Mouse (Mus musculus) spleen, postnatal 36 days (tissue): ENCODE data around the gene Upk2.
"Not testable (repeated sequence)": the region's sequence is repeated elsewhere in the genome, so short reads cannot be mapped to it uniquely, and the experiment has no call there.

Experiments
- DNase-seq, 2 experiments: peaks; one replicate each; pipeline ENCODE4 v3.0.0; 2022; ENCODE audit warnings: low spot score in 2 of 2, mixed read lengths in 1 of 2

The Upk2 gene

GRCm38 (mm10) chr9:44468224-44468623, 13.4 kb upstream of the Upk2 start:
- DNase-seq = no peak

- peak; percentile 39 to 53 for DNase-seq
Observed at GRCm38 (mm10) chr9:44461950-44462349, 7.2 kb upstream of the Upk2 start.

GRCm38 (mm10) chr9:44457035-44457742, 2.4 kb upstream of the Upk2 start:
- DNase-seq = no peak

GRCm38 (mm10) chr9:44454132-44454890, 465 bp downstream of the Upk2 start:
- DNase-seq = peak; percentile 72 to 77

- no peak for DNase-seq
Observed at GRCm38 (mm10) chr9:44450387-44450786, 4.4 kb downstream of the Upk2 start.

GRCm38 (mm10) chr9:44444402-44445025, 10.3 kb downstream of the Upk2 start:
- not testable (repeated sequence) for DNase-seq

GRCm38 (mm10) chr9:44440961-44441360, 13.8 kb downstream of the Upk2 start, which contains the start of gene Foxr1:
Gene Foxr1, minus strand, starts transcription at chr9:44441136.
- DNase-seq = no peak

GRCm38 (mm10) chr9:44435747-44436146, 19.0 kb downstream of the Upk2 start:
- DNase-seq = peak; percentile 75 to 76

- no peak for DNase-seq
Observed at GRCm38 (mm10) chr9:44432577-44433185, 22.1 kb downstream of the Upk2 start.

GRCm38 (mm10) chr9:44423576-44423975, 31.2 kb downstream of the Upk2 start:
- no peak for DNase-seq

GRCm38 (mm10) chr9:44420280-44420898, 34.4 kb downstream of the Upk2 start:
- no peak for DNase-seq

GRCm38 (mm10) chr9:44419730-44420129, 35.0 kb downstream of the Upk2 start:
- not testable (repeated sequence) for DNase-seq

- DNase-seq = no peak
Observed at GRCm38 (mm10) chr9:44418519-44419385, 36.0 kb downstream of the Upk2 start, which contains the start of gene Ccdc84. Gene Ccdc84, minus strand, starts transcription at chr9:44418569.

- DNase-seq = peak; percentile 90 to 93
Observed at GRCm38 (mm10) chr9:44417892-44418363, 36.8 kb downstream of the Upk2 start.

GRCm38 (mm10) chr9:44417156-44417891, 37.5 kb downstream of the Upk2 start:
- no peak for DNase-seq

GRCm38 (mm10) chr9:44412781-44413180, 42.0 kb downstream of the Upk2 start:
- no peak for DNase-seq

- no peak for DNase-seq
Observed at GRCm38 (mm10) chr9:44412306-44412705, 42.5 kb downstream of the Upk2 start.

- no peak for DNase-seq
Observed at GRCm38 (mm10) chr9:44411601-44412130, 43.1 kb downstream of the Upk2 start.

- DNase-seq = no peak
Observed at GRCm38 (mm10) chr9:44410647-44411336, 44.0 kb downstream of the Upk2 start.
